Mouse (Mus musculus) midbrain, embryonic 10.5 days (tissue): ENCODE measurements around the gene Alcam. TPM values are rescaled to one million over a fixed set of nuclear protein-coding genes. Genes with fewer than 3 reads are reported as not detected.

ENCODE experiments used
- DNase-seq: peaks from one replicate; pipeline ENCODE4 v3.0.0-alpha.2; 2017; ENCODE audit warnings: low spot score
- H3K27ac ChIP-seq: fragments of 300-500 bp; sonication (generic); replicated peaks from 2 replicates; pipeline ENCODE4 v1.5.1; 2016; ENCODE audit warnings: mild to moderate bottlenecking
- H3K27me3 ChIP-seq: fragments of 300-500 bp; sonication (generic); 2 replicates; pipeline ENCODE4 v1.6.1; 2016; ENCODE audit warnings: low read depth, mild to moderate bottlenecking; ENCODE audit not compliant: poor library complexity, severe bottlenecking
- H3K36me3 ChIP-seq: fragments of 300-500 bp; sonication (generic); 2 replicates; pipeline ENCODE4 v1.6.1; 2016; ENCODE audit warnings: mild to moderate bottlenecking, moderate library complexity
- H3K4me1 ChIP-seq: fragments of 300-500 bp; sonication (generic); 2 replicates; pipeline ENCODE4 v1.6.1; 2016
- H3K4me3 ChIP-seq: fragments of 300-500 bp; sonication (generic); 2 replicates; pipeline ENCODE4 v1.5.1; 2016; ENCODE audit warnings: mild to moderate bottlenecking, moderate library complexity
- H3K9me3 ChIP-seq: fragments of 300-500 bp; sonication (generic); replicated peaks from 2 replicates; pipeline ENCODE4 v1.6.1; 2016; ENCODE audit warnings: mild to moderate bottlenecking
- WGBS: fragments of 180-500 bp; shearing (Covaris S2); methylation state at CpG from one replicate; pipeline ENCODE4 v1.1.7; 2016; 5-methylcytosine and 5-hydroxymethylcytosine counted together
- polyA plus RNA-seq: library from polyadenylated mRNA; unstranded; fragments of >200 nt; fragmentation: Nextera tagmentation; extraction: Ambion mirVana; gene quantifications from 2 replicates; pipeline ENCODE4 v1.2.1, GENCODE M21; 2016

Alcam gene
- 10.4 and 19.2 TPM in 2 replicates for polyA plus RNA-seq

DNA sequence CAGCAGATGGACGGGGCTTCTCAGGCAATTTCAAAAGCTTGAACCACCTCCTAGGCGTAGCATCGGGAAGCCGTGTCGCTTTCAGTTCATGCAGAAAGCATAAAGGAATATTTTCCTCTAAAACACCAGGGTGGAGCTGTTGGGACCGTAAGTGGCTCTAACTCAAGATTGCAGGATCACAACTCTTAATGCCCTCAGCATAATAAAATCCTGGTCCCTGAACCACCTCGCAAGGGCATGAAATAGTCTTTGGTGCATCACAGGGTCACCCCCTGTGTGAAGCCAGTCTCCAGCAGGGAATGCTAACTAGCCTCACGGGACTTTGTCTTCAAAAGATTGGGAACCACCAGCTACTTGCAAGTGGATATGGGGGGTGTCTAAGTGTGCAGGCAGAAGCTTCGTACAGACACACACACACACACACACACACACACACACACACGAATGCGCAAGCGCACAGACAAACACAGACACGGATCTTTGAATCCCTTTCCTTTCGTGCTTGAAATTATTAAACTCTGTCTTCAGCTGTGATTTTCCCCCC, at the start of gene Alcam:
Alcam (minus strand) TSS at position 104 of the 544 bp plus-strand sequence.
- WGBS: 3% methylated on average over 14 of the region's 14 CpGs
- peak; percentile 55 for DNase-seq
- Histone ChIP-seq H3K27me3 (peaks cover 35% of the 10 kb centered on the region), H3K27ac (peak within 1 kb of the TSS; percentile 64), H3K4me3 (peak within 1 kb of the TSS; percentile 60), H3K4me1 (peaks cover 44% of the 10 kb centered on the region), H3K9me3 (no peaks in the 10 kb centered on the region), H3K36me3 (no peaks in the 10 kb centered on the region)

DNA sequence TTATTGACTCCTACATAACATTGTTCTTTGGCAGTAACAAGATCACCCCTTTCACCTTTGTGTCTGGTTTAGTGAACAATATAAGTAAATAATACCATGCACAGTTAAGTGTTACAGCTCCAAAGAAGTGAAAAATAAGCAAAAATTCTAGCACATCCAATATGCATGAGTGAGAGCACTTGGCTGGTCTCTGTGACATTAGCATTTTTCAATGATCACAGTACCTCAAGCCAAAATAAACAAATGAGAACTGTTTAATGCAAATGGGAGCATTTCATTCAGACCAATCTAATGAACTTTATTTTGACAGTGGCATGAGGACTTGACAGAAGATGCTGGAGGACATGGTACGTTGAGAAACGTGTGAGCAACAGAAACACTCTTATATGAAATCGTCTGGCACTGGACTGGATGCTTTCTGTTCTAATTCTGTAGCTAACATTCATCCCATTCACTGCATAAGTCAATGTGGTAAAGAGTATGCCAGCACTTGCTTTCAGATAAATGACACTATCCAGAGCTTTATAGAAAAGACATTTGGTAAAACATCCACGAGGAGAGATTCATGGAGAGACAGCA, 45.0 kb upstream of the Alcam start:
- Histone ChIP-seq H3K4me1 (no peaks in the 10 kb centered on the region), H3K4me3 (no peak overlapping the region), H3K9me3 (no peaks in the 10 kb centered on the region), H3K36me3 (no peaks in the 10 kb centered on the region), H3K27ac (no peak overlapping the region), H3K27me3 (no peaks in the 10 kb centered on the region)
- DNase-seq: no peak
- 93% methylated on average over 4 of the region's 4 CpGs for WGBS

DNA sequence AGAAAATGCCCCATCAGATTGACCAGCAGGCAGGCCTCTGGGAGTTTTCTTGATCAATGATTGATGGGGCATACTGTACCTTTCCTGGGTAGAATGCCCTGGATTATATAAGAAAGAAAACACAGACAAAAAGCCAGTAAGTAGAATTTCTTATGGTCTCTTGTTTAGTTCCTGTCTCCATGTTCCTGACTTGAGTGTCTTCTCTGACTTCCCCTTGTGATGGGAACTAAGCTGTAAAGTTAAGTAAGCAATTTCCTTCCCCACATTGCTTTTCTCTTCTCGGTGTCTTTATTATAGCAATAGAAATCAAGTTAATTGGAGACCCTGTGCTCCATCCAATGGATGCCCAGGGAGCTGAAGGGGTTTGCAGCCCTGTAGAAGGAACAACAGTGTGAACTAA, 36.7 kb upstream of the Alcam start:
- WGBS: 80% methylated on average over 1 of the region's 1 CpGs
- no peaks in the 10 kb centered on the region for H3K27me3 ChIP-seq
- H3K27ac ChIP-seq: no peak overlapping the region
- no peaks in the 10 kb centered on the region for H3K4me1 ChIP-seq
- no peak overlapping the region for H3K4me3 ChIP-seq
- no peak for DNase-seq
- no peaks in the 10 kb centered on the region for H3K9me3 ChIP-seq
- no peaks in the 10 kb centered on the region for H3K36me3 ChIP-seq

DNA sequence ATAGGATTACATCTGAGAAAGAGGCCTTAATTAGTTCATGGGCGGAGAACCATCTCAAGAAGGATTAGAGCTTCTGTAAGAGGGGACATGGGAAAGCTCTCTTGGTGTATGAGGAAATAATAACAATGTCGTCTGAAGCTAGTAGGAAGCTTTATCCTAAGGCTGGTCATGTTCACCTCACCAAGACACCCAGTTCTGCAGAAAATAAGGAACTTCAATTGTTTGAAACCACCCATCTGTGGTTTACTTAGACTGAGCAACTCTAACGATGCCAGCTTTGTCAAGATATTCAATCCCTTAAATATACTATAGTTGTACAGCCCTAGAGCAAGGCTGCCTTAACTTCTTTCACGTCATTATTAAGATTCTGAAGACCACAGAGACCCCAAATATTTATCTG, 20.4 kb upstream of the Alcam start:
- 72% methylated on average over 4 of the region's 4 CpGs for WGBS

DNA sequence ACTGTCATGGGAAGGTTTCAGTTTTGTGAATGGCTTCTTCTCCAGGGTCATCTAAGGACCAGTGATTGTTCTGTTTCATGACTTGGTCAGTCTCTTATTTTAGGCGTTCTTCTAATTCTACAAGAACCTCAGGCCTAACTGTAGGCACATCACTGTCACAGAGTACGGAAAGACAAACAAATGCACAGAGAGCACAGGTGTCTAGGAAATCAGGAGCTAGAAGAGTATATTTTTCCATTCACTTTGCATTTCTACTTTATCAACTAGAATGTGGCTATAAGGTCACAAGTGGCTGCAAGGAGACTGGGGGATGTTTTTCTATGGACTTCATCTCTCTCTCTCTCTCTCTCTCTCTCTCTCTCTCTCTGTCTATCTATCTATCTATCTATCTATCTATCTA, 19.2 kb upstream of the Alcam start:
- no peak overlapping the region for H3K4me3 ChIP-seq
- no peaks in the 10 kb centered on the region for H3K4me1 ChIP-seq
- 91% methylated on average over 2 of the region's 2 CpGs for WGBS
- H3K36me3 ChIP-seq: no peaks in the 10 kb centered on the region
- no peaks in the 10 kb centered on the region for H3K27me3 ChIP-seq
- H3K27ac ChIP-seq: no peak overlapping the region
- no peak for DNase-seq
- H3K9me3 ChIP-seq: no peaks in the 10 kb centered on the region

More for the DNA sequence above, 20.4 kb upstream of the Alcam start:
- no peaks in the 10 kb centered on the region for H3K9me3 ChIP-seq
- no peaks in the 10 kb centered on the region for H3K36me3 ChIP-seq
- no peak overlapping the region for H3K27ac ChIP-seq
- no peak for DNase-seq
- no peaks in the 10 kb centered on the region for H3K27me3 ChIP-seq
- H3K4me1 ChIP-seq: no peaks in the 10 kb centered on the region
- no peak overlapping the region for H3K4me3 ChIP-seq

DNA sequence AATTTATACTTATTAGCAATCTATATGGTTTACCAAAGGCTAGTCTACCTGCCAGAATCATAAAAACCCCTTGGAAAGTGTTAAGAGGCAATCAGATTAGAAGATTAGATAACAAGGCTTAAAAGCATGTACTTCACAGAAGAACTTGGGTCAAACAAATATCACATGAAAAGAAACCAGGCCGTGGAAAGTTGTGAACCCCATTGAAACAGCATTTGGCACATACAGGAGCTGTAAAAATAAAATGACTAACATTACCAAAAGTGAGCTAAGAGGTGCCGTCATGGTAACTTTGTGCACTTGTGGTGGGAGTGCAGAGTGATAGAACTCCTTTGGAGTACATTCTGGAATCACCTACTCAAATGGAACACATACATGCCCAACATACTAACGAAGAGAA, 18.8 kb upstream of the Alcam start:
- Histone ChIP-seq H3K9me3 (no peaks in the 10 kb centered on the region), H3K4me3 (no peak overlapping the region), H3K27me3 (no peaks in the 10 kb centered on the region), H3K27ac (no peak overlapping the region), H3K36me3 (no peaks in the 10 kb centered on the region), H3K4me1 (no peaks in the 10 kb centered on the region)
- 92% methylated on average over 3 of the region's 3 CpGs for WGBS
- no peak for DNase-seq

DNA sequence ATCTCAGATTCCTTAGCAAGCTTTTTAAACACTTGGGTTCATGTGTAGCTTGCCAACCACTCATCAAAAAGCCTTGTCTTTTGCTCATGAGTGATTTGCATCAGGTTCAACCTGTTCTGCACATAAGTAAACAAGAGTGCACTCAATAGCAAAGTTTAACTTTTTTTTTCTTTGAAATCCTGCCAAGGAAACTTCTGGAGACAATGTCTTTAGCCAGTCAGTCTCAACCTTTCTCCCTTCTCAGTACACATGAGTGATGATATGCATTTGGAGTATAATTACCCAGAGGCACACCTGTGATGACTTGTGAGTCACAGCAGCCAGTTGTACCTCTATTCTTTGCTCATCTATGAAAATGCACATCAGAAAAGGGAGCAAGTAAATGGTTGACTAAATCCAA, 18.2 kb upstream of the Alcam start:
- Histone ChIP-seq H3K4me3 (no peak overlapping the region), H3K9me3 (no peaks in the 10 kb centered on the region), H3K4me1 (no peaks in the 10 kb centered on the region), H3K36me3 (no peaks in the 10 kb centered on the region), H3K27ac (no peak overlapping the region), H3K27me3 (no peaks in the 10 kb centered on the region)
- DNase-seq: no peak

DNA sequence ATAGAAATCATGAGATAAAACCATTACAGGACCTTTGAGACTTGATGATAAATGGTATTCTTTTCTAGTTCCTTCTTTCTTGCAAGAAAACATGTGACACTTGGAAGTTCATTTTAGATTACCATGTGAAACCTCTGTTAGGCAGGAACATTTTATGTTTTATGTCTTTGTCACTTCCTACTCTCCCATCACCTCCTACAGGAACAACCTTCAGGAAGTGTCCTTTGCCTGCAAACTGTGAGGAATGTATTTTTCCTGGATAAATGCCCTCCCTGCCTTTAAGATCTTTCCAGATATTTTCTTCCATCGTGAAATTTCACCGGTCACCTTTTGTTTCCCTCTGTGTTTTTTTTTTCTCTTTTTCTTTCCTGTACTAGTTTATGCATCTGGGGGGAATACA, 17.0 kb upstream of the Alcam start:
- DNase-seq: no peak
- WGBS: 86% methylated on average over 2 of the region's 2 CpGs
- H3K9me3 ChIP-seq: no peaks in the 10 kb centered on the region
- no peaks in the 10 kb centered on the region for H3K27me3 ChIP-seq
- no peak overlapping the region for H3K27ac ChIP-seq
- no peak overlapping the region for H3K4me3 ChIP-seq
- no peaks in the 10 kb centered on the region for H3K36me3 ChIP-seq
- H3K4me1 ChIP-seq: no peaks in the 10 kb centered on the region

DNA sequence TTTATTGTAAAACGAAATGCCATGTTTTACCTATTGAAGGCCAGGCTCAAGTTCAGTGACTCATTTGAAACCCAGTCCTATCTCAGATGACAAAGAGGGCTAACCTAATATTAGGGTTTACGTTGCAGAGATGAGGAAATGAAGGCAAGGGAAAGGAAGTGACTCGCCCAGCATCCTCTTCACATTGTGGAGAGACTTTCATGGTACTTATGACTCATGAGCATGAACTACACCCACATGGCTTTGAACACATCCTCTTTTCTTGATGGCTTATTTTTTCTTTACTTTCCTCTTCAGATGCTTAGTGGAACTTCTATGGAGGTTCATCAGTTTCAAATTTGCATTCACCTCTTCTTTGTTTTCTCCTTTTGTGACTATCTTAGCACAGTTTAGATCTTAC, 16.4 kb upstream of the Alcam start:
- no peak for DNase-seq
- Histone ChIP-seq H3K27me3 (no peaks in the 10 kb centered on the region), H3K4me3 (no peak overlapping the region), H3K9me3 (no peaks in the 10 kb centered on the region), H3K4me1 (no peaks in the 10 kb centered on the region), H3K27ac (no peak overlapping the region), H3K36me3 (no peaks in the 10 kb centered on the region)
- WGBS: 83% methylated on average over 3 of the region's 3 CpGs

DNA sequence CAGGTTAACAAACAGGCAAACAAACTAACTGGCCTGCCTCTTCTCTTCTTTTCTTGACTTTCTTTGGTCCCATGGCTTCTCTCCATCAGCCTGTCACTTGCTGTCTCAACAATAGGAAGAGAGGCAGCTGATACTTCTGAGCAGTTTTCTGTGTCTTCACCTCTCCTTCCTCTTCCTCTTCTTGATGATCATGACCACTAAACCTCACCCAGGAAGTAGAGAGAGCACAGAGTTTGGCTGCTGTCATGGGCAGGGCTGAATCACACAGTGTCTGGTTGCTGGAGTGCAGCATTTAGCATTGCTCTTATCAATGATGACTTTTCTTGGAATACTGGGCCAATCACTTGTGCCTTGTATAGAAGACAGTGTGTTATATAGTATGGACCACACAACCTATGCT, 14.6 kb upstream of the Alcam start:
- H3K27ac ChIP-seq: no peak overlapping the region
- DNase-seq: no peak
- no peaks in the 10 kb centered on the region for H3K9me3 ChIP-seq

DNA sequence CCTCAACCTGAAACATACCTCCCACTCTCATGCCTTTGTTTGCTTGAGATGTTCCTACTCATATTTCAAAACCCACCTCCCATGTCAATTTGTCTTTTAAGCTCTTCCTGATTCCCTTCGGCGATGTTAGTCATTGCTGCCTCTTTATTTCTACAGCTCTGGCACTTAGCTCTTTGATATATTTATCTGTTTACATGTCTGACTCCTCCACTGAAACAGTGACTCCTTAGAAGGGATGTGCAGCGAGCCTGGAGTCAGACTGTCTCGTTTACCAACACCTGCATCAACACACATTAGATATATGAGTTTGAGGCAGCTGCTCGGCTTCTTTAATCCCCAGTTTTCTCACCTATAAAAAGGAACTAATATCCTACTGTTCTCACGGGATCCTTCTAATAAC, 12.9 kb upstream of the Alcam start:
- Histone ChIP-seq H3K9me3 (no peaks in the 10 kb centered on the region), H3K27me3 (no peaks in the 10 kb centered on the region), H3K4me3 (no peak overlapping the region), H3K27ac (no peak overlapping the region), H3K4me1 (no peaks in the 10 kb centered on the region), H3K36me3 (no peaks in the 10 kb centered on the region)
- no peak for DNase-seq
- WGBS: 84% methylated on average over 6 of the region's 6 CpGs

More for the DNA sequence above, 14.6 kb upstream of the Alcam start:
- H3K4me3 ChIP-seq: no peak overlapping the region
- H3K4me1 ChIP-seq: no peaks in the 10 kb centered on the region
- no peaks in the 10 kb centered on the region for H3K36me3 ChIP-seq
- no peaks in the 10 kb centered on the region for H3K27me3 ChIP-seq

DNA sequence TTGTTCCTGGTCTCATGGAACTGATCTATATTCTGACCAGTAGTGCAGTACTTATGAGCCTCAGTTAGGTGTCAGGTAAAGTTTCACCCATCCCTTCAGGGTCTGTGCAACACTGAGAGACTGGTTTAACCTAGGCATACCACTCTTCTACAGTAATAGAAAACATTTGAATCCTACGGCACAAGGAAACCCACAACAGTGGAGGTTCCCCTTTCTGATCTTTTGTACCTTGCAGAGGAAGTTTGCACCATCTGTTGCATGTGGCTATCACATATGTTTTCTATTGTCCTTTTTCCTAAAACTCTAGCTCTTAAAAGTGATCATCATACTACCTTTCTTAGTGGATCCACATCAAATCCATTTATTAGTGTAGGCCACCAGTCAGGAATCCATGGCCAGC, 10.7 kb upstream of the Alcam start:
- H3K27me3 ChIP-seq: no peaks in the 10 kb centered on the region
- H3K36me3 ChIP-seq: no peaks in the 10 kb centered on the region
- H3K4me3 ChIP-seq: no peak overlapping the region
- H3K27ac ChIP-seq: no peak overlapping the region
- WGBS: 91% methylated on average over 1 of the region's 1 CpGs
- no peak for DNase-seq
- no peaks in the 10 kb centered on the region for H3K4me1 ChIP-seq
- H3K9me3 ChIP-seq: no peaks in the 10 kb centered on the region

DNA sequence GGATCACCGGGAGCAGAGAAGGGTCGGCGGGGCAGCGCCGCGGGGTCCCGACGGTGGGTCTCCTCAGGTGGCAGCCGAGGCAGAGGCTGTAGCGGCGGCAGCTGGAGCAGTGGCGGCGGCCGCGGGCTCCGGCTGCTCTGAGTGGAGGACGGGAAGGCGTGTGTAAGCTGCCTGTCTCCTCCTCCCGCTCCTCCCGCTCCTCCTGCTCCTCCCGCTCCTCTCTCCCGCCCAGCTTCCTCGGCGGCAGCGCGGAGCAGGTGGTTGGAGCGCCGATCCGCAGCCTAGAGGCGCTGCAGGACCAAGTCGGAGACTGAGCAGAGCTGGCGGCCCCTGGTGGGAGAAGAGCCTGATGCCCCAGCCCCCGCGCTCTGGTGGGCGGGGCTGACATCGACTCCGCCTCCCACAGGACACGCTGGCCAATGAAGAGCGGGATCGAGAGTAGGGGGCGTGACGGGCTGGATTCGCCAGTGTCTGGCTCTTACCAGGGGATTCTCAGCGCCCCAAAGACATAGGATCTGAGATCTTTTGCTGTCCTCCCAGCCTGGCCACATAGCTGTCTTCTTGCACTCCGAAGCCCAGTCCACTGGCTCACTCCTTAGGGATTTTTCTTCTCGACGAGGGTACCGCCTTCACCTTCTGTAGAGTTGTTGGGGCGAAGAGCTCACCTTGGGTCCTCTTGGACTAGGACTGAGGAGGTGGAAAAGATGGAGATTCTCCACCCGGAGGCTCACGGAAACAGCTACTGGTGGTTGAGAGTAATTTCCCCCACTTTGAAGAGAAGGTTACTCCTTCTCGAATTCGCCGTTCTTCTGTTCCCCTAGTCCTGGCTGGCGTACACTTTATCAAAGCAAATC, 785 bp downstream of the Alcam start:
- no peaks in the 10 kb centered on the region for H3K9me3 ChIP-seq
- H3K27ac ChIP-seq: peak overlapping the region; percentile 64
- no peaks in the 10 kb centered on the region for H3K36me3 ChIP-seq
- H3K4me1 ChIP-seq: peaks cover 44% of the 10 kb centered on the region
- 0% methylated on average over 54 of the region's 55 CpGs for WGBS
- DNase-seq: peak; percentile 97
- H3K4me3 ChIP-seq: peak overlapping the region; percentile 60
- H3K27me3 ChIP-seq: peaks cover 35% of the 10 kb centered on the region
